Mouse (Mus musculus): ENCODE measurements at regions not wholly inside any gene's neighbourhood (a gene's known extent, or its start where the extent isn't known, plus 50 kb on each side); places are given as distances from the start of the nearest gene placed in this dataset.

GRCm38 (mm10) chr14:61696886-61697554 lies 89.8 kb downstream of the Kcnrg start:
- Histone ChIP-seq H3K9me3 (no peaks in the 10 kb centered on the region), H3K4me3 (no peak overlapping the region), H3K36me3 (no peaks in the 10 kb centered on the region), H3K4me1 (no peaks in the 10 kb centered on the region), H3K27me3 (replicated peaks) (peaks cover 9% of the 10 kb centered on the region; the same call in 1 of the 2 replicates), H3K27ac (replicated peaks) (no peak overlapping the region), H3K4me2 (no peak overlapping the region), H3K9ac (no peak overlapping the region)
- 78% methylated on average over 13 of the region's 13 CpGs for WGBS
- ATAC-seq (ENCODE audit: extremely low read depth, insufficient number of reproducible peaks, low FRiP score, low TSS enrichment): no peak

GRCm38 (mm10) chr14:61697704-61698103 lies 90.4 kb downstream of the Kcnrg start:
- no peak for ATAC-seq (ENCODE audit: extremely low read depth, insufficient number of reproducible peaks, low FRiP score, low TSS enrichment)
- Histone ChIP-seq H3K4me3 (no peak overlapping the region), H3K27me3 (replicated peaks) (peaks cover 3% of the 10 kb centered on the region; the same call in 1 of the 2 replicates), H3K4me2 (no peak overlapping the region), H3K9me3 (no peaks in the 10 kb centered on the region), H3K4me1 (no peaks in the 10 kb centered on the region), H3K9ac (no peak overlapping the region), H3K36me3 (no peaks in the 10 kb centered on the region), H3K27ac (replicated peaks) (no peak overlapping the region)
- WGBS: 78% methylated on average over 10 of the region's 10 CpGs

GRCm38 (mm10) chr14:61698358-61699055 lies 91.2 kb downstream of the Kcnrg start:
- no peaks in the 10 kb centered on the region for H3K4me1 ChIP-seq
- H3K9ac ChIP-seq: no peak overlapping the region
- 44% methylated on average over 12 of the region's 12 CpGs for WGBS
- H3K9me3 ChIP-seq: no peaks in the 10 kb centered on the region
- no peaks in the 10 kb centered on the region; the same call in 1 of the 2 replicates for H3K27me3 ChIP-seq (replicated peaks)
- H3K27ac ChIP-seq (replicated peaks): no peak overlapping the region
- no peaks in the 10 kb centered on the region for H3K36me3 ChIP-seq
- ATAC-seq (ENCODE audit: extremely low read depth, insufficient number of reproducible peaks, low FRiP score, low TSS enrichment): no peak
- no peak overlapping the region for H3K4me2 ChIP-seq
- H3K4me3 ChIP-seq: no peak overlapping the region

- Histone ChIP-seq H3K9me3 (no peaks in the 10 kb centered on the region), H3K9ac (no peak overlapping the region), H3K27me3 (replicated peaks) (no peaks in the 10 kb centered on the region; the same call in 1 of the 2 replicates), H3K36me3 (no peaks in the 10 kb centered on the region), H3K4me3 (no peak overlapping the region), H3K4me2 (no peak overlapping the region), H3K27ac (replicated peaks) (no peak overlapping the region), H3K4me1 (no peaks in the 10 kb centered on the region)
- ATAC-seq (ENCODE audit: extremely low read depth, insufficient number of reproducible peaks, low FRiP score, low TSS enrichment): no peak
- WGBS: 77% methylated on average over 7 of the region's 7 CpGs
Observed at GRCm38 (mm10) chr14:61699638-61700037, 92.4 kb downstream of the Kcnrg start.

GRCm38 (mm10) chr14:61701131-61701530 lies 93.9 kb downstream of the Kcnrg start:
- H3K36me3 ChIP-seq: no peaks in the 10 kb centered on the region
- no peak for ATAC-seq (ENCODE audit: extremely low read depth, insufficient number of reproducible peaks, low FRiP score, low TSS enrichment)

GRCm38 (mm10) chr14:61703916-61704315 lies 96.7 kb downstream of the Kcnrg start:
- H3K4me3 ChIP-seq: no peak overlapping the region
- WGBS: 79% methylated on average over 3 of the region's 3 CpGs
- H3K27me3 ChIP-seq (replicated peaks): no peaks in the 10 kb centered on the region; the same call in 1 of the 2 replicates
- H3K27ac ChIP-seq (replicated peaks): no peak overlapping the region
- H3K9me3 ChIP-seq: no peaks in the 10 kb centered on the region
- H3K36me3 ChIP-seq: no peaks in the 10 kb centered on the region
- H3K4me1 ChIP-seq: no peaks in the 10 kb centered on the region
- ATAC-seq (ENCODE audit: extremely low read depth, insufficient number of reproducible peaks, low FRiP score, low TSS enrichment): no peak
- H3K4me2 ChIP-seq: no peak overlapping the region
- H3K9ac ChIP-seq: no peak overlapping the region

More at GRCm38 (mm10) chr14:61701131-61701530, 93.9 kb downstream of the Kcnrg start:
- Histone ChIP-seq H3K27ac (replicated peaks) (no peak overlapping the region), H3K9me3 (no peaks in the 10 kb centered on the region), H3K4me1 (no peaks in the 10 kb centered on the region), H3K27me3 (replicated peaks) (no peaks in the 10 kb centered on the region; the same call in 1 of the 2 replicates), H3K4me3 (no peak overlapping the region), H3K9ac (no peak overlapping the region), H3K4me2 (no peak overlapping the region)
- 51% methylated on average over 10 of the region's 10 CpGs for WGBS

GRCm38 (mm10) chr14:61706984-61707383 lies 99.7 kb downstream of the Kcnrg start:
- Histone ChIP-seq H3K27ac (replicated peaks) (no peak overlapping the region), H3K4me1 (no peaks in the 10 kb centered on the region), H3K9ac (no peak overlapping the region), H3K36me3 (no peaks in the 10 kb centered on the region), H3K9me3 (no peaks in the 10 kb centered on the region), H3K27me3 (replicated peaks) (no peaks in the 10 kb centered on the region), H3K4me3 (no peak overlapping the region), H3K4me2 (no peak overlapping the region)
- ATAC-seq (ENCODE audit: extremely low read depth, insufficient number of reproducible peaks, low FRiP score, low TSS enrichment): no peak
- 63% methylated on average over 6 of the region's 6 CpGs for WGBS

- Histone ChIP-seq H3K9me3 (no peaks in the 10 kb centered on the region), H3K4me2 (no peak overlapping the region), H3K27me3 (replicated peaks) (no peaks in the 10 kb centered on the region), H3K4me3 (no peak overlapping the region), H3K4me1 (no peaks in the 10 kb centered on the region), H3K36me3 (no peaks in the 10 kb centered on the region), H3K9ac (no peak overlapping the region), H3K27ac (replicated peaks) (no peak overlapping the region)
- WGBS: 75% methylated on average over 6 of the region's 6 CpGs
- no peak for ATAC-seq (ENCODE audit: extremely low read depth, insufficient number of reproducible peaks, low FRiP score, low TSS enrichment)
Observed at GRCm38 (mm10) chr14:61708331-61708730, 101.1 kb downstream of the Kcnrg start.

GRCm38 (mm10) chr14:61715746-61716145 lies 108.5 kb downstream of the Kcnrg start:
- no peak for ATAC-seq (ENCODE audit: extremely low read depth, insufficient number of reproducible peaks, low FRiP score, low TSS enrichment)
- no peak overlapping the region for H3K4me2 ChIP-seq
- H3K9ac ChIP-seq: no peak overlapping the region
- no peaks in the 10 kb centered on the region for H3K27me3 ChIP-seq (replicated peaks)
- H3K36me3 ChIP-seq: no peaks in the 10 kb centered on the region
- H3K27ac ChIP-seq (replicated peaks): no peak overlapping the region
- 84% methylated on average over 4 of the region's 4 CpGs for WGBS
- no peaks in the 10 kb centered on the region for H3K4me1 ChIP-seq
- H3K9me3 ChIP-seq: peaks cover 7% of the 10 kb centered on the region
- H3K4me3 ChIP-seq: no peak overlapping the region

GRCm38 (mm10) chr14:61718392-61719124 lies 111.3 kb downstream of the Kcnrg start:
- Histone ChIP-seq H3K4me3 (no peak overlapping the region), H3K9ac (no peak overlapping the region), H3K36me3 (no peaks in the 10 kb centered on the region), H3K4me2 (no peak overlapping the region), H3K27ac (replicated peaks) (no peak overlapping the region), H3K27me3 (replicated peaks) (no peaks in the 10 kb centered on the region), H3K9me3 (peaks cover 7% of the 10 kb centered on the region), H3K4me1 (no peaks in the 10 kb centered on the region)
- no peak for ATAC-seq (ENCODE audit: extremely low read depth, insufficient number of reproducible peaks, low FRiP score, low TSS enrichment)
- 57% methylated on average over 4 of the region's 4 CpGs for WGBS

GRCm38 (mm10) chr14:61721302-61721701 lies 114.0 kb downstream of the Kcnrg start:
- Histone ChIP-seq H3K4me3 (no peak overlapping the region), H3K9me3 (no peaks in the 10 kb centered on the region), H3K27me3 (replicated peaks) (no peaks in the 10 kb centered on the region), H3K4me1 (no peaks in the 10 kb centered on the region), H3K36me3 (no peaks in the 10 kb centered on the region), H3K9ac (no peak overlapping the region), H3K4me2 (no peak overlapping the region), H3K27ac (replicated peaks) (no peak overlapping the region)
- WGBS: 82% methylated on average over 4 of the region's 4 CpGs
- ATAC-seq (ENCODE audit: extremely low read depth, insufficient number of reproducible peaks, low FRiP score, low TSS enrichment): no peak
